Mouse (Mus musculus) olfactory bulb, adult 2 months (tissue): ENCODE results near the gene Fyn. TPM values are rescaled to one million over a fixed set of nuclear protein-coding genes. Genes with fewer than 3 reads are reported as not detected.

ENCODE experiments used
- H3K27ac ChIP-seq: fragments of 200-500 bp; 2 replicates; pipeline ENCODE4 v1.5.1; 2012; ENCODE audit warnings: low read depth, low read length; ENCODE audit not compliant: insufficient read depth
- H3K4me1 ChIP-seq: fragments of 200-500 bp; 2 replicates; pipeline ENCODE4 v1.6.1; 2012; ENCODE audit warnings: low read length; ENCODE audit not compliant: control insufficient read depth, insufficient read depth
- H3K4me3 ChIP-seq: fragments of 200-500 bp; 2 replicates; pipeline ENCODE4 v1.5.1; 2012; ENCODE audit warnings: mild to moderate bottlenecking, low read depth, low read length, moderate library complexity; ENCODE audit not compliant: insufficient read depth
- CTCF ChIP-seq: fragments of 200-500 bp; IDR thresholded peaks from 2 replicates; pipeline ENCODE4 v1.5.1; 2012; ENCODE audit warnings: low read depth, mild to moderate bottlenecking, low read length, moderate library complexity; ENCODE audit not compliant: insufficient read depth
- POLR2A ChIP-seq: fragments of 200-500 bp; IDR thresholded peaks from 2 replicates; pipeline ENCODE4 v1.6.1; 2012; ENCODE audit warnings: mild to moderate bottlenecking, low read depth, low read length, moderate library complexity; ENCODE audit not compliant: insufficient read depth
- WGBS: fragments of 180-500 bp; shearing (Covaris S2); methylation state at CpG from one replicate; pipeline ENCODE4 v1.1.7; 2018; 5-methylcytosine and 5-hydroxymethylcytosine counted together
- polyA plus RNA-seq: library from polyadenylated mRNA; stranded (reverse); fragments of >200 nt; gene quantifications from 2 replicates; pipeline ENCODE4 v1.2.4, GENCODE M21; 2012; ENCODE audit warnings: low replicate concordance; ENCODE audit not compliant: missing spikeins, insufficient read depth, insufficient read length

Fyn gene
- polyA plus RNA-seq, 1 experiment, result 322 TPM

DNA sequence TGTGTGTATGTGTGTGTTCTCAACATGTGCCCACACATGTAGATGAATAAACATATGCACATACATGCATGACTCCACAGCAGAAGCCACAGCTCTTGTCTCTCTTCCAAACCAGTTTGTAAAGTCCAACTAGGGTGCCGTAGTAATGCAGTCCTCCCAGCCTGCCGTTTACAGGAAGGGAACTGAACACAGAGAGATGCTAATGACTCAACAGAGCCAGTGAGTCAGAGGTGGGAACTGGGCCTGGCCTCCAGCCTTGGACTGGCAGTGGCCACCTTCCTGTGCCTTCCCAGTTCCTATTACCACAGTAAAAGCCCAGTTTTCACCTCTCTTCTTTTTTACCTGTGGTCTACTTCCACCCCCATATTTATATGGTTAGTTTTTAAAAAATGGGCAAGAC lies 46.9 kb downstream of the Fyn start:
- Histone ChIP-seq H3K4me1 (peaks cover 33% of the 10 kb centered on the region), H3K4me3 (no peak overlapping the region), H3K27ac (no peak overlapping the region)
- TF ChIP-seq CTCF (no peak), POLR2A (no peak)
- WGBS, result 18% methylated on average over 2 of the region's 2 CpGs

DNA sequence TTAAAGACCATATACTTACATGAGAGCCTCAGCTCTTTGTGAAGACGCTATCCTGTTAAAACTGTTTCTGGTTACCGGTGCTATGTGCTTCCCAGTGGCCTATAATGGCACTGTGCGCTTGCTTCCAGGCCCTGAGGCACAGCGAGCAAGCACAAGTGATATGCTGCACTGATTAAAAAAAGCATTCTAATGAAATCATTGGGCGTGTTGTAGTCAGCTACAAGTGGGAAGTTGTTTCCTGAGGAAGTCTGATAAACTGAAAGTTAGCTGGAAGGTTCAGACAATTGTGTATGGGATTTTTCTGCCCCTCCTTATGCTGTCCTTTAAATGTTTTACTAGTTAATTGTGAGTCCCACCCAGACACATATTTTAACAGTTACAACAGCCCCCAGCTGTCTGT lies 49.0 kb downstream of the Fyn start:
- Histone ChIP-seq H3K4me1 (peaks cover 36% of the 10 kb centered on the region), H3K4me3 (no peak overlapping the region), H3K27ac (no peak overlapping the region)
- WGBS, result 32% methylated on average over 5 of the region's 5 CpGs
- TF ChIP-seq POLR2A (no peak), CTCF (no peak)

DNA sequence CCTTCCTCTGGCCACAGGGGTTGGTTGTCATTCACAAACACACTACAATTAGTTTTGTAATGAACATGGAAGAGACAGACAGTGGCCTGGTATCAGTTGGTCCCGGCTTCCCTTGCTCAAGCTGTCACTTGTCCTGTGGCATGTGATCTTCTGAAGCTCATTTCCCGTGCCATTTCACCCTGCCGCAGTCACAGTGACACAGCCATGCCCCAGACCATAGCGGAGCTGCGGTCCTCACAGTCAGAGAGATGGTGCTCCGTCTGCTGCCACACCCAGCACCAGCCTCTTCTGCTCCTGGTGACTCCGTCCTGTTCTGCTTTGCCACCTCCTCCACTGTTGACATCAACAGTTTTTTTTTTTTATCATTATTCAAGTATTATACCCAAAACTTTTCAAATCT lies 49.7 kb downstream of the Fyn start:
- peaks cover 34% of the 10 kb centered on the region for H3K4me1 ChIP-seq
- TF ChIP-seq POLR2A (no peak), CTCF (no peak)
- no peak overlapping the region for H3K27ac ChIP-seq
- no peak overlapping the region for H3K4me3 ChIP-seq
- WGBS, result 79% methylated on average over 7 of the region's 7 CpGs

DNA sequence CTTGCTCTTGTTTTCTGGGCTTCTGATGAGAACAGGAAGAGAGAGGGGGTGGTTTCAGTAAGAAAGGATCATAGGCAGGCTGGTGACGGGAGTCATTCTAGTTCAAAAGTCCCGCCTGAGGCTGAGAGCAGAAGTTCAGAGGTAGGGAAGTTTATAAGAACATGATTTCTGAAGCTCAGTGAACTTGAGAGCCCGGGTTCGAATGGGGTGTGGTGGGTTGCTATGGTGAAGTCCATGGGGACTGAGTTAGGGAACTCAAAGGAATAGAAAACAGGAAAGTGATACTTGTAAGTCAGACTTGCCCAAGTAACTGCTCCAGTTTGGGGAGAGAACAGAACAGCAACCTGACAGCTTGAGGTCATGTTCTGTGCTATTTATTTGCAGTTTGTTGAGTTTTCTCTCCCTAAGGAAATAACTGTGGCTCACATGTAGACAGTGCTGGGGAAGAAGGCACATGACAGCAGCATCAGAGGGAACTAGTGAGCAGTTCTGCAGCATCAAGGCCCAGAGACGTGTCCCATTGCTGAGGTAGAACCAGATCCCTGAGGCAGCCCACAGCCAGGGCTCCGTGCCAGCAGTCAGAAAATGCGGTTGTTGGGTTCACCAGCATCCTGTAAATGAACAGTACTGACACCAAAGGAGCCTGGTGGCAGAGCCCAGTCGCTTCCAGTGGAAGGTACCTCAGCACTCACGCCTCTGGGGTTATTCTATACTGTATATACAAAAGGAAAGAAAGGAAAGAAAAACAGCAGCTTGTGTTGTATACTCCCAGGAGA lies 52.4 kb downstream of the Fyn start:
- Histone ChIP-seq H3K4me3 (no peak overlapping the region), H3K4me1 (peaks cover 23% of the 10 kb centered on the region), H3K27ac (peak overlapping the region; percentile 14; the same call in 1 of the 2 replicates)
- no peak for TF ChIP-seq CTCF
- TF ChIP-seq POLR2A, result no peak
- WGBS, result 38% methylated on average over 9 of the region's 9 CpGs

DNA sequence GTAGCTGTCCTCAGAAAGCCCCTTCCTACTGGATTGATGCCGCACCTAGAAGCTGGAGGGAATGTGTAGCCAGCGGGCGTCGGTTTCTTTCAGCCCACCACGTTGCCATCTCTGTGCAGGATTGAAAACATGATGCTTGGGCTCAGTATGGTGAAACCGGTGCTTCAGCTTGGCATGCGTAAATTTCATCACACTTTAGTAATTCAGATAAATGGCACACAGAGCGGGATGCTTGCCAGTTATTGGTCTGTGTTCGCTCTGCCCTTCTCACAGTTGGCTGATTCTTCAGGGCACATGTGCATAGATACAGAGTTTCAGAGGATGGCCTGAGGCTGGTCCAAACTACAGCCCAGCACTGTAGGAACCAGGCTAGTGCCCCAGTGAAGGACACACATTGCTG lies 53.1 kb downstream of the Fyn start:
- Histone ChIP-seq H3K4me3 (no peak overlapping the region), H3K27ac (no peak overlapping the region), H3K4me1 (peaks cover 21% of the 10 kb centered on the region)
- WGBS, result 52% methylated on average over 9 of the region's 9 CpGs
- TF ChIP-seq POLR2A, result no peak
- no peak for TF ChIP-seq CTCF

DNA sequence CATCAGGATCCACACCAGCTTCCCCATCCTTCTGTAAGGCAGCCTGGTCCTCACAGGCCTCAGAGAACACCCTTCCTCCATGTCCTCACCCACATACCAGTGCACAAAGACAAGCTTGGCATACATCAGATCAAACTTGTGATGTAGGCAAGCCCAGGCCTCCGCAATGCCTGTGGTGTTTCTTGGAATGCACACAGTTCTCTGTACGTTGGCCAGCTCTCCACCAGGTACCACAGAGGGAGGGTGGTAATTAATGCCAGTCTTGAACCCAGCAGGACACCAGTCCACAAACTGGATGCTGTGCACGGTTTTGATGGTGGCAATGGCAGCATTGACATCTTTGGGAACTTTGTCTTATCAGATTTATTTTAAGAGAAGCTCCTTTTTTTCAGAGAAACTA lies 56.0 kb downstream of the Fyn start:
- Histone ChIP-seq H3K4me1 (peaks cover 13% of the 10 kb centered on the region), H3K27ac (no peak overlapping the region), H3K4me3 (no peak overlapping the region)
- 78% methylated on average over 3 of the region's 3 CpGs for WGBS
- no peak for TF ChIP-seq CTCF
- TF ChIP-seq POLR2A, result no peak

DNA sequence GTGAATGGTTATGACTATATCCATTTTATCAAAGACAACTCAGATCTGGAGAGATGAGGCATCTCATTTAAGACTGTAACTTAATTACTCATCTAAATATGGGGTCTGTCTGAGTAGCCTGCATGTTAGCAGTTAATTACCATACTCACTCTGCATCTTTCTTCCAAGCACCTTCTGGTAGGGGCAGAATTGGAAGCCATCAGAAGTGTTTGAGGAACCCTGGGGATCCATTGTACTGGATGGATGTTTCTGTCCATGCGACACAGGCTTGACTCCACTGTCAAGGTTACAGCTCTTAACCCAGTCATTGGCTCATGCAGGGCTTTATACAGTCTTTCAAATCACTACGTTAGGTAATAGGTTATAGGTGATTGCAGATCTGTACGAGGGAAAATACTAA lies 57.4 kb downstream of the Fyn start:
- no peak overlapping the region for H3K4me3 ChIP-seq
- H3K4me1 ChIP-seq, result peaks cover 13% of the 10 kb centered on the region
- WGBS, result 67% methylated on average over 3 of the region's 3 CpGs
- no peak overlapping the region for H3K27ac ChIP-seq
- no peak for TF ChIP-seq CTCF
- TF ChIP-seq POLR2A, result no peak

DNA sequence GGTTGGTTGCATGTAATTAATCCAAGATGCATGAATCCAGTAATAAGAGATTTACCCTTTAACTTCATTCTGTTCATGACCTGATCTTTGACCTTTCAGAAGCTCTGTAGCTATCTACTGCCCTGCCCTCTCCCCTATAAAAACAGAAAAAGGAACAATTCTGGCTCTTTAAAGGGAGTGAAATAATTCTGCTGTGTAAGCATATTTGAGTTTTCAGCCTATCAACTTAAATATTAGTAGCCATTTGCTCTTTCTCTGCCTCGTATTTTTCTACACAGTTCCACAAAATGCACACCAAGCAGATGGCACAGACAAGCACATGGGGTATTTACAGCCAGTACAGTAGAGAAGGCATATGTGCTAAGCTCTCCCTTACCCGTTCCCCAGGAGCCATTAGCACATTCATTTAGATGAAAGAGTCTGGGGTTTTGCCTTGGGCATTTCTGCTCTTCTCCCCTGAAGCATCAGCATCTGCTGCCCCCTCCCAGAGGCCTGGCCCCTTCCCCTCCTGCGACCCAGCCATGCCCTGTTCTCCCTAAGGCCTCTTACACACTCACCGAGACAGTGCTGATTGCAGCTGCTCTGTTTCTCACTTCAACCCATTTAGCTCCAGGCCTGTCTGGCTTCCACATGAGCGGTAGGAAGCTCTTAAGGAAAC lies 58.3 kb downstream of the Fyn start:
- Histone ChIP-seq H3K27ac (no peak overlapping the region), H3K4me3 (no peak overlapping the region), H3K4me1 (peaks cover 11% of the 10 kb centered on the region)
- TF ChIP-seq CTCF (no peak), POLR2A (no peak)
- WGBS, result 53% methylated on average over 5 of the region's 5 CpGs

DNA sequence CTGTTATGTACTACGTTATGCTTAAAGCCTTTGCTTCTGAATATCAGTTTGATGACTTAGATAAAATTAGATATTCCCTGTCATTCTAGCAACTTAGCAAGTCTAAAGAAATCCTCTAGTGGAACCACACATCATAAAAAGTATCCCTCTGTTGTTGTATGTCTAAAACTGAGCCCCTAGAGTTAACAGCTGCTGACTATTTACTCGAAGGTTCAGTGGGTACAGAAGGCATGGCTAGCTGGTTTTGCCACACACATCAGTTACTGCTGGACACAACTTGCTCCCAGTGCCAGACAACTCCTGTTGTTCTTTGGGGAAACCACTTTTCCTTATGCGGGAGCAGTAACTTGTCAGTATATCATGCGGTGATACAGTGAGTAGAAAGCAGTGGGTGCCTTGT lies 61.0 kb downstream of the Fyn start:
- no peak overlapping the region for H3K4me3 ChIP-seq
- H3K27ac ChIP-seq, result no peak overlapping the region
- H3K4me1 ChIP-seq, result peaks cover 32% of the 10 kb centered on the region
- WGBS, result 64% methylated on average over 4 of the region's 4 CpGs
- no peak for TF ChIP-seq POLR2A
